Mouse (Mus musculus) forebrain, embryonic 16.5 days (tissue): ENCODE measurements at regions not wholly inside any gene's neighbourhood (a gene's known extent, or its start where the extent isn't known, plus 50 kb on each side); places are given as distances from the start of the nearest gene placed in this dataset.
A peak's percentile ranks its signal among the peaks of the same experiment; 100 is the strongest.

Experiments used
- ATAC-seq: fragments of 200-750 bp; cut with Nextera tagmentation; 2 replicates; pipeline ENCODE4 v1.8.0; 2017; ENCODE audit warnings: mild to moderate bottlenecking, moderate library complexity
- H3K27ac ChIP-seq: fragments of 300-500 bp; sonication (generic); 2 replicates; pipeline ENCODE4 v1.5.1; 2014; ENCODE audit warnings: low read length, control low read depth
- H3K27me3 ChIP-seq: fragments of 300-500 bp; sonication (generic); replicated peaks from 2 replicates; pipeline ENCODE4 v1.6.1; 2014; ENCODE audit warnings: low read length; ENCODE audit not compliant: control insufficient read depth, insufficient read depth
- H3K36me3 ChIP-seq: fragments of 300-500 bp; sonication (generic); 2 replicates; pipeline ENCODE4 v1.6.1; 2014; ENCODE audit not compliant: control insufficient read depth, insufficient read depth
- H3K4me1 ChIP-seq: fragments of 300-500 bp; sonication (generic); replicated peaks from 2 replicates; pipeline ENCODE4 v1.6.1; 2014; ENCODE audit warnings: low read length; ENCODE audit not compliant: control insufficient read depth, insufficient read depth
- H3K4me2 ChIP-seq: fragments of 300-500 bp; sonication (generic); 2 replicates; pipeline ENCODE4 v1.6.1; 2014; ENCODE audit warnings: mild to moderate bottlenecking, low read length, control low read depth
- H3K4me3 ChIP-seq: fragments of 300-500 bp; sonication (generic); replicated peaks from 2 replicates; pipeline ENCODE4 v1.5.1; 2014; ENCODE audit warnings: mild to moderate bottlenecking, low read length, control low read depth
- H3K9ac ChIP-seq: fragments of 300-500 bp; sonication (generic); replicated peaks from 2 replicates; pipeline ENCODE4 v1.6.1; 2014; ENCODE audit warnings: low read depth, low read length, control low read depth
- H3K9me3 ChIP-seq: fragments of 300-500 bp; sonication (generic); 2 replicates; pipeline ENCODE4 v1.6.1; 2016; ENCODE audit warnings: low read length; ENCODE audit not compliant: control insufficient read depth
- WGBS: fragments of 180-500 bp; shearing (Covaris S2); extraction: QIAGEN DNeasy Blood & Tissue Kit; methylation state at CpG from one replicate; pipeline ENCODE4 v1.1.7; 2014; 5-methylcytosine and 5-hydroxymethylcytosine counted together

DNA sequence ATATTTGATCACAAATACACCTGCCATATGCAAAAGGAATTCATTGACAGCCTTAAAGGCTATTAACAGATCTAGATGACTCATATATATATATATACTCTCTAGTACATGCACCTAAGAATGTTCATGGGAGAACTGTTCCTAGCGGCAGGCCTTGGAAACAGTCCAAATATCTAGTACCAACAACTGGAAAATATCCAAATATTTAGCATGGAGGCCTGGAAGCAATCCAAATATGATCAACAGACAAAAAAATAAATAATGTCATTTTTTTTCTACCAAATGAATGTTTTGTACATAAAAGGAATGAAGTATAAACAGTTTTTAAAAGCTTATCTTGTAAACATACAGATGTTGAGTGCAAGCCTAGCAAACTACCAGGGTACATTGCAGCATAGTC, 1354.6 kb upstream of the Lrrc6 start:
- Histone ChIP-seq H3K9ac (no peak overlapping the region), H3K36me3 (no peaks in the 10 kb centered on the region), H3K4me2 (no peak overlapping the region), H3K27me3 (no peaks in the 10 kb centered on the region), H3K4me1 (no peaks in the 10 kb centered on the region; the same call in 1 of the 2 replicates), H3K4me3 (no peak overlapping the region), H3K9me3 (no peaks in the 10 kb centered on the region), H3K27ac (no peak overlapping the region)
- ATAC-seq: no peak
- WGBS: 22% methylated on average over 1 of the region's 1 CpGs

DNA sequence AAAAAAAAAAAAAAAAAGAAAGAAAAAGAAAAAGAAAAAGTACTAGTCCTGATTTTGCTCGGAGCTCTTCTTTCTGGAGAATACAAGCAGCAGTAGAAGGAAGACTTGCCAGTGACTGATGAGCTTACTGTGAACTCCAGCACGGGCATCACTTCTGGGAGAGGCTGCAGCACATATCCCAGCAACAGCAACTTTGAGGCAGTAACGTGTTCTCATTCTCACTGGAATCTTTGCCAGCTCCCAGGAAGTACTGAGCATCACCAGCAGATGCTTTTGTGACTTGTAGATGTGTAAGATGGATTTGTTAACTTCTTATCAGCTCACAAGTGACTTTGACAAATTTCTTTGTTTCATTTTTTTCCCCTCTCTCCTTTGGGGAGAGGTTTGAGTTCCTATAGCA, 1349.4 kb upstream of the Lrrc6 start:
- H3K36me3 ChIP-seq: no peaks in the 10 kb centered on the region
- ATAC-seq: no peak
- H3K9me3 ChIP-seq: no peaks in the 10 kb centered on the region
- H3K27me3 ChIP-seq: no peaks in the 10 kb centered on the region
- H3K27ac ChIP-seq: no peak overlapping the region
- H3K4me1 ChIP-seq: no peaks in the 10 kb centered on the region; the same call in 1 of the 2 replicates
- H3K9ac ChIP-seq: no peak overlapping the region
- H3K4me2 ChIP-seq: no peak overlapping the region
- no peak overlapping the region for H3K4me3 ChIP-seq
- 65% methylated on average over 3 of the region's 3 CpGs for WGBS

DNA sequence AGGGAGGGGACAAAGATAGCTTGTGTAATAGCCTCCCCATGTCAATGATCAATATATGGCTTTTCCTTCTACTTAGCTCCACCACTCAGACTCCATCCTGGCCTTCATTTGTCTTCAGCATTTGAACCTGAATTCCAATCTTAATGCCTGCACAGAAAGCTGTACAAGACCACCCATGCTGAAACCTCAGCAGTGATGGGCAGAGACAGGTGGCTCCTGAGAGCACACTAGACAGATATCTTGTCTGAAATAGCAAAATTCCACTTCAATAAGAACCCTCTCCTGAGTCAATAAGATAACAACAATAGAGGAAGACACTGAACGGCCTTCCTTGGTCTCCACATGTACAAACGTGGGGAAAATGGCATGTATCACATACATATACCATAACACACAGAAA, 1345.0 kb upstream of the Lrrc6 start:
- Histone ChIP-seq H3K27me3 (no peaks in the 10 kb centered on the region), H3K27ac (no peak overlapping the region), H3K36me3 (no peaks in the 10 kb centered on the region), H3K9ac (no peak overlapping the region), H3K4me2 (no peak overlapping the region), H3K9me3 (no peaks in the 10 kb centered on the region), H3K4me3 (no peak overlapping the region), H3K4me1 (no peaks in the 10 kb centered on the region; the same call in 1 of the 2 replicates)
- 85% methylated on average over 2 of the region's 2 CpGs for WGBS
- ATAC-seq: no peak

DNA sequence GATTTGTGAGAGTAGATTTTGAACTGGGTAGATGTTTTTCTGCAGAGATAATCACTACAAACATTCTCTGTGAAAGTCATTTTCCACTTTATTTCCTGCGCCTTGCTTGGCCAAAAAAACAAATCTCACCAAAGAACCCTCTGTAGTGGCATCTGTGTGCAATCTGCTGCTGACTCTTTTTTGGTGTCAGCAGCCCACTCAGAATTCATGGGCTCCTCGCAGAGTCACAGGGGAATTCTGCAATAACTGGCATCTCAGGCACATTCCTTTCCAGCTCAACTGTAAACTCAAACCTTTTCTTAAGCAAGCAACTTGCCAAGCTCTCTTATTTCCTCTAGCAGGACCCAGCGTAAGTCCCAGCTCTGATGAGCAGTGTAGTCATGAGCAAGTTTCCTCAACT, 1340.0 kb upstream of the Lrrc6 start:
- Histone ChIP-seq H3K9ac (no peak overlapping the region), H3K9me3 (no peaks in the 10 kb centered on the region), H3K27me3 (no peaks in the 10 kb centered on the region), H3K4me1 (no peaks in the 10 kb centered on the region), H3K4me2 (no peak overlapping the region), H3K36me3 (no peaks in the 10 kb centered on the region), H3K4me3 (no peak overlapping the region), H3K27ac (no peak overlapping the region)
- ATAC-seq: peak; percentile 71
- WGBS: 71% methylated on average over 3 of the region's 3 CpGs

DNA sequence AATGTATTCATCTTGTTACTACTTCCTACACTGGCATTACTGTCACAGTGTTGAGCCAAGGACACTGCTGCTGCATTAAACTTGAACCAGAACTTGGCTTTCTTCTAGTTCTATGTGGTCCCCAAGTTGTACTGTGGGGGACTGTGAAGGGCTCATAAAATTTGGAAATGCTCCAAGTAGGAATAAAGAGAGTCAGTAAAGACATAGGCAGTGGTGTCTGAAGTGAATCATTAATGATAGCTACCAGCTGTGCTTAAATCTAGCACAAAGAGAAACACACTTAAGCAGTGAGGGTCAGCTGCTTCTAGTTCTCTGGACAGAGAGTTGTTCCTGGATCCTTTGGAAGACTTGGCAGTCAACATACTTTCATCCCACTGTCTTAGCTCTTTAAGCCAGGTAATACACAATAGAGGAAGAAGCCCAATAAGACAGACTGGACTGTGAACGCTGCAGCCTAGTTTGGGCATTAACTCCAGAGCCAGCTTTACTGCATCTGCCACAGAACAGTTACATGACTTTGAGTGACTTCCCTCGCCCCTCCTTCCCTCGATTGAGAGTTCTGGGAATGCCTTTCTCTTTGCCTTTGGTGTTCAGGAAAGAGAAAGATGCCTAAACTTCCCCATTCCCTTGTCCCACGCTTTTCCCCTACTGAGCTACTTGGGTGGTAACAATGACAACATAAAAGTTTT, 1325.2 kb upstream of the Lrrc6 start:
- Histone ChIP-seq H3K27ac (no peak overlapping the region), H3K9me3 (no peaks in the 10 kb centered on the region), H3K4me3 (no peak overlapping the region), H3K36me3 (no peaks in the 10 kb centered on the region), H3K4me1 (no peaks in the 10 kb centered on the region), H3K9ac (no peak overlapping the region), H3K4me2 (no peak overlapping the region), H3K27me3 (no peaks in the 10 kb centered on the region)
- ATAC-seq: no peak
- WGBS: 84% methylated on average over 4 of the region's 4 CpGs

DNA sequence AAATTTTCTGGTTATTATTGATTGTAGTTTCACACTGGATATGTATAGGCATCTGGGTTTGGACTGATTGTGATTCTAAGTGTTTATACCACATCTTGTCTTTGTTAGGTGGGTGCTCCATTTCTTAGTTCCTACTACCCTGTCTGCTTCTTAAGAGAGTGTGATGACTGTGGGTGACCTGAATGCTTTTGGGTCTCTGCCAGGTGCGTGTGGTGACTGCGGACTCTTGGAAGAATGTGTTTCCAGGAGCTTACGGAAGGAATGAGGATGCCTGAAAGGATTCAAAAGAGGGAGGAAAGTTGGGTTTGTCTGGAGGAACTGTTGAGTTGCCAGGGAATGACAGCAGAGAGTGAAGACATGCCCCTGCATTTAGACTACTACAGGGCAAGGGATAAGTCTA, 1322.5 kb upstream of the Lrrc6 start:
- no peaks in the 10 kb centered on the region for H3K4me1 ChIP-seq
- WGBS: 42% methylated on average over 3 of the region's 3 CpGs
- no peak overlapping the region for H3K4me2 ChIP-seq
- H3K27ac ChIP-seq: no peak overlapping the region
- H3K36me3 ChIP-seq: no peaks in the 10 kb centered on the region
- H3K9ac ChIP-seq: no peak overlapping the region
- no peaks in the 10 kb centered on the region for H3K9me3 ChIP-seq
- H3K4me3 ChIP-seq: no peak overlapping the region
- ATAC-seq: no peak
- H3K27me3 ChIP-seq: no peaks in the 10 kb centered on the region

DNA sequence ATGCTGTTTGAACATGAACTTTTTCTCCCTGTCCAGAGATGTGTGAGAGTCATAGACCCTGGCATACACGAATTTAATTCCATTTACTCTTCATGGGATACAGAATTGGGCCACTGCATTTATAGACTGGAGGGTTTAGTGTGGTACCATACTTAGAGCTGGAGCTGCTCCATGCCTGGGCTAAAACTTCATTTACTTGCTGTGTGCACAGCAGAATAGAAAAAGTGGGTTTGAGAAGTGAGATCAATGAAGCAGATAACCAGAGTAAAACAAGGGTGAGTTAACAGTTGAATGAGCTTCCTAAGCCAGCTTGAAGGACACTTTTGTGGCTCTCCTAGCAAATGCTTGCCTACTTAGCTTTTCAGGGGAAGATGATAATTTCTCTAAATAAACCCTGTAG, 1299.2 kb upstream of the Lrrc6 start:
- H3K4me2 ChIP-seq: no peak overlapping the region
- ATAC-seq: no peak
- H3K36me3 ChIP-seq: no peaks in the 10 kb centered on the region
- H3K9ac ChIP-seq: no peak overlapping the region
- H3K4me3 ChIP-seq: no peak overlapping the region
- H3K27ac ChIP-seq: no peak overlapping the region
- no peaks in the 10 kb centered on the region for H3K4me1 ChIP-seq
- no peaks in the 10 kb centered on the region for H3K27me3 ChIP-seq
- 64% methylated on average over 1 of the region's 1 CpGs for WGBS
- no peaks in the 10 kb centered on the region for H3K9me3 ChIP-seq

DNA sequence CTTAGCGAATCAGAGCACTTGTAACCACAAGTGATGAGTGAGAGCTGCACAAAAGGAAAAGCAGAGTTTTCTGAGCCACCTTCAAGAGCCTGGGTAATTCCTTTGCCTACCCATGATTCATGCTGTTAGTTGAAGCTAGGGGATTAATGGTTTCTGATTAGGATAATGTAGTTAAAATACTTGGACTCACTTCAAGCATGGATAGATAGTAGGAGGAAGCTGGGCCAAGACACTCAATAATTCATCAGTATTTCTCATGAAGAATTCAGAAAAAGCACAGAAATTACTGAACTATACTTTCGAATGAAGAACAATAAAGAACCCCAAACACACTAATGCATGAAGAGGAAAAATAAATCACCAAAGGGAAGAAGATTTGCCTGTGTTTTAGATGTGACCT, 1294.9 kb upstream of the Lrrc6 start:
- Histone ChIP-seq H3K4me3 (no peak overlapping the region), H3K9me3 (no peaks in the 10 kb centered on the region), H3K36me3 (no peaks in the 10 kb centered on the region), H3K4me1 (no peaks in the 10 kb centered on the region), H3K27ac (no peak overlapping the region), H3K27me3 (no peaks in the 10 kb centered on the region), H3K9ac (no peak overlapping the region), H3K4me2 (no peak overlapping the region)
- ATAC-seq: no peak
- WGBS: 95% methylated on average over 2 of the region's 2 CpGs

DNA sequence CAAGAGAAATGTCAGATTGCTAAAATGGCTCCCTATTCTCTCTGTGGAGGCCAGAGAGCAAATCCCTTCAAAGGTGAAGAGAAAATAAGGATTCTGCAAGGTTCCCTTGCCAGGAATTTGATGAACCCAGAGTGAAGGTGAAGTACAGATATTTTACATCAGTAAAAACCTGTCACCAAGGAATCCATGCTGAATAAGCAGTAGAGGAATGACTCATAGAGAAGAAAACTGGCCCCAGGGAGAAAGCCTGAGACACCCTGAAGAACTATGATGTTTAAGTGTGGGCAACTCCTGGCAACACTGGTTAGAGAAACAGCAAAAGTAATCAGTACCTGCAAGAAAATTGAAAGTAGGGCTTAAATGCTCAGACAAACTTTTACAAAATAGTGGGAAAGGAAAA, 1292.1 kb upstream of the Lrrc6 start:
- Histone ChIP-seq H3K36me3 (no peaks in the 10 kb centered on the region), H3K27ac (no peak overlapping the region), H3K9me3 (no peaks in the 10 kb centered on the region), H3K4me3 (no peak overlapping the region), H3K4me1 (no peaks in the 10 kb centered on the region), H3K4me2 (no peak overlapping the region), H3K27me3 (no peaks in the 10 kb centered on the region), H3K9ac (no peak overlapping the region)
- ATAC-seq: no peak

DNA sequence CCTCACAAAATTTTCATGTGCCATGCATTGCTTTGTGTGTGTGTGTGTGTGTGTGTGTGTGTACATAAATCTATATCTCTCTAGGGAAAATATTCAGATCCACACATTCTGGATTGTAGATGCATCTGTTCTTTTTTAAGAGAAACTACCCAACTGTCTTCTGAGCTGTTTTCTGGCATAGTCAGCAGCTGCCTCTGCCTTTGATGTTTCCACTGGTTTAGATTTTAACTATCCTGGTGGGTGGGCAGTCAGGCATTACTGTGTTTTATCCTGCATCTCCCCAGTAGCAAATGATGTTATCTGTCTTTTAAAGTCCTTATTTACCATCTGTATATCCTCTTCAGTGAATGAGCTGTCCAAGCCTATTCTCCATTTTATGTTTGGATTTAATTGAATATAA, 1287.9 kb upstream of the Lrrc6 start:
- Histone ChIP-seq H3K4me2 (no peak overlapping the region), H3K36me3 (no peaks in the 10 kb centered on the region), H3K9me3 (no peaks in the 10 kb centered on the region), H3K4me3 (no peak overlapping the region), H3K4me1 (no peaks in the 10 kb centered on the region), H3K9ac (no peak overlapping the region), H3K27ac (no peak overlapping the region), H3K27me3 (no peaks in the 10 kb centered on the region)
- no peak for ATAC-seq
